Mouse (Mus musculus): Measurements from ENCODE around the gene Tas2r123. TPM values are rescaled to one million over a fixed set of nuclear protein-coding genes. Genes with fewer than 3 reads are reported as not detected.

The Tas2r123 gene
- not detected in 2 replicates for polyA plus RNA-seq (2015; fragmentation: Nextera tagmentation; extraction: Ambion mirVana)

GRCm38 (mm10) chr6:132846842-132847241 lies at the start of gene Tas2r123:
TSS of gene Tas2r123 (plus strand) at chr6:132847142.

DNA sequence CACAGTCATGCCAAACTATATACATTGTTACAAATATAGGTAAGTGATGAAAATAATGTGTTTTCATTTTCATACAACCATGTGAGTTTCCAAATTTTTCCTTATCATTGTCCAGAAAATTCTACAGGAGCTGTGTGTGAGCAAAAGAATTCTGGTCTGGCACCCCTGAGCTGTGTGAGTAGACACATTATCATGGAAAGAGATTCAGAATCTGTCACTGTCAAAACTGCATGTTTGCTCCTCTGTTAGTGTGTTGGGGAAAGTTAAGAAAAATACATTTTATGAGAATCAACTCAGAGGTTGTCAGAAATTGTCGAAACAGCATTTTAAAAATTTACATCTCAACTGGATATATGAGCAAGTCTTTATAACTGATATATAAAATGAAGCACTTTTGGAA lies 44.4 kb upstream of the Tas2r123 start, which contains the start of gene Tas2r117:
Gene Tas2r117 (plus strand): TSS at position 301 of the 400 bp plus-strand sequence.

GRCm38 (mm10) chr6:132855138-132855537 lies 8.2 kb downstream of the Tas2r123 start, which contains the start of gene Tas2r116:
TSS of gene Tas2r116 (plus strand) at chr6:132855438.

GRCm38 (mm10) chr6:132867708-132868107 lies 20.8 kb downstream of the Tas2r123 start, which contains the start of gene Tas2r110:
TSS of gene Tas2r110 (plus strand) at chr6:132868008.

DNA sequence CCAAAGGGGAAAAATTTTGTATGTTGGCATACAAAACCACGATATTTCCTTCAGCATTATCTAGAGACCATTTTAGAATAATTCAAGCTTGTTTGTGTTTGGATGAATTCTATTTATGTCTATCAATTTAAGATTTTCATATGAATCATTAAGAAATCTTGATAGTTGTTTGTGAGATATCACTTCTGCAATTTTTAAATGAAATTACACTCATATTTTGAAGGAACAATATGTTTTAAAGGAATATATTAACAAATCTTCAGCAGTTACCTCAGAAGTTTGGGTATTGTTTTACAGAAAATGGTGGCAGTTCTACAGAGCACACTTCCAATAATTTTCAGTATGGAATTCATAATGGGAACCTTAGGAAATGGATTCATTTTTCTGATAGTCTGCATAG lies 45.8 kb downstream of the Tas2r123 start, which contains the start of gene Tas2r113:
Gene Tas2r113 (plus strand): TSS at position 301 of the 400 bp plus-strand sequence.

Other genes with a start within 250 kb of the Tas2r123 start
- not detected in 2 replicates for gene A630073D07Rik, start 195.6 kb upstream of the Tas2r123 start, polyA plus RNA-seq (2015; fragmentation: Nextera tagmentation; extraction: Ambion mirVana)
- not detected in 2 replicates for gene Tas2r120, start 190.2 kb upstream of the Tas2r123 start, polyA plus RNA-seq (2015; fragmentation: Nextera tagmentation; extraction: Ambion mirVana)
- gene Tas2r121, start 146.1 kb upstream of the Tas2r123 start, polyA plus RNA-seq (2015; fragmentation: Nextera tagmentation; extraction: Ambion mirVana): not detected in 2 replicates
- gene Tas2r122, start 135.2 kb upstream of the Tas2r123 start, polyA plus RNA-seq (2015; fragmentation: Nextera tagmentation; extraction: Ambion mirVana): not detected in 2 replicates
- gene Tas2r115, start 109.1 kb upstream of the Tas2r123 start, polyA plus RNA-seq (2015; fragmentation: Nextera tagmentation; extraction: Ambion mirVana): not detected in 2 replicates
- not detected in 2 replicates for gene Tas2r124, start 92.4 kb upstream of the Tas2r123 start, polyA plus RNA-seq (2015; fragmentation: Nextera tagmentation; extraction: Ambion mirVana)
- gene Tas2r102, start 85.0 kb upstream of the Tas2r123 start, polyA plus RNA-seq (2015; fragmentation: Nextera tagmentation; extraction: Ambion mirVana): not detected in 2 replicates
- not detected in 2 replicates for gene Tas2r136, start 69.0 kb upstream of the Tas2r123 start, polyA plus RNA-seq (2015; fragmentation: Nextera tagmentation; extraction: Ambion mirVana)
- gene Tas2r117, start 44.3 kb upstream of the Tas2r123 start, polyA plus RNA-seq (2015; fragmentation: Nextera tagmentation; extraction: Ambion mirVana): not detected in 2 replicates
- gene Tas2r116, start 8.3 kb downstream of the Tas2r123 start, polyA plus RNA-seq (2015; fragmentation: Nextera tagmentation; extraction: Ambion mirVana): not detected in 2 replicates
- gene Tas2r110, start 20.9 kb downstream of the Tas2r123 start, polyA plus RNA-seq (2015; fragmentation: Nextera tagmentation; extraction: Ambion mirVana): not detected in 2 replicates
- gene Tas2r113, start 45.9 kb downstream of the Tas2r123 start, polyA plus RNA-seq (2015; fragmentation: Nextera tagmentation; extraction: Ambion mirVana): not detected in 2 replicates
- not detected in 2 replicates for gene Tas2r125, start 62.5 kb downstream of the Tas2r123 start, polyA plus RNA-seq (2015; fragmentation: Nextera tagmentation; extraction: Ambion mirVana)
- gene Tas2r129, start 104.0 kb downstream of the Tas2r123 start, polyA plus RNA-seq (2015; fragmentation: Nextera tagmentation; extraction: Ambion mirVana): not detected in 2 replicates
- gene Tas2r131, start 110.8 kb downstream of the Tas2r123 start, polyA plus RNA-seq (2015; fragmentation: Nextera tagmentation; extraction: Ambion mirVana): not detected in 2 replicates
- not detected in 2 replicates for gene Tas2r109, start 133.8 kb downstream of the Tas2r123 start, polyA plus RNA-seq (2015; fragmentation: Nextera tagmentation; extraction: Ambion mirVana)
- gene Tas2r103, start 190.0 kb downstream of the Tas2r123 start, polyA plus RNA-seq (2015; fragmentation: Nextera tagmentation; extraction: Ambion mirVana): not detected in 2 replicates
- not detected in 2 replicates for gene Tas2r140, start 208.7 kb downstream of the Tas2r123 start, polyA plus RNA-seq (2015; fragmentation: Nextera tagmentation; extraction: Ambion mirVana)